ENCODE assay signal across 8 mouse cellular contexts in genomic region chr7:143753990-143754715, GRCm38 (mm10). TPM values are rescaled to one million over a fixed set of nuclear protein-coding genes. Genes with fewer than 3 reads are reported as not detected.
DNase-seq lines count a peak whose midpoint lies in the region; ATAC-seq and TF ChIP-seq lines count a peak whose summit lies in the region.

No protein-coding gene starts in this region.

- no peak overlapping the region for H3K4me2 ChIP-seq in intestine, postnatal 0 days (replicated peaks; ENCODE audit: low read depth)
- no peak overlapping the region for H3K4me2 ChIP-seq in intestine, embryonic 15.5 days (replicated peaks)
- no peak overlapping the region for H3K4me2 ChIP-seq in neural tube, embryonic 11.5 days (ENCODE audit: low read depth)

- peaks cover 15% of the 10 kb centered on the region; the same call in 1 of the 2 replicates for H3K27me3 ChIP-seq in intestine, postnatal 0 days (replicated peaks; ENCODE audit: control insufficient read depth, insufficient read depth, low read length)
- H3K27me3 ChIP-seq in intestine, embryonic 15.5 days (replicated peaks) = 0 out of 2 replicates have a peak, but pooled peaks cover 11% of the 10 kb centered on the region
- H3K27me3 ChIP-seq in neural tube, embryonic 11.5 days (ENCODE audit: control insufficient read depth, insufficient read depth, low read length) = peaks cover 8% of the 10 kb centered on the region

- no peak overlapping the region for H3K9ac ChIP-seq in intestine, postnatal 0 days (ENCODE audit: low read depth, low read length)
- no peak overlapping the region for H3K9ac ChIP-seq in intestine, embryonic 15.5 days
- no peak overlapping the region for H3K9ac ChIP-seq in neural tube, embryonic 11.5 days (ENCODE audit: low read length)

- no peaks in the 10 kb centered on the region for H3K36me3 ChIP-seq in intestine, postnatal 0 days (ENCODE audit: control insufficient read depth, insufficient read depth)
- no peaks in the 10 kb centered on the region for H3K36me3 ChIP-seq in intestine, embryonic 15.5 days
- no peaks in the 10 kb centered on the region for H3K36me3 ChIP-seq in neural tube, embryonic 11.5 days (ENCODE audit: control insufficient read depth, insufficient read depth, low read length)

- ATAC-seq in intestine, postnatal 0 days = no peak
- no peak for ATAC-seq in intestine, embryonic 15.5 days
- ATAC-seq in neural tube, embryonic 11.5 days (ENCODE audit: insufficient read depth, low FRiP score, low TSS enrichment) = no peak

- no peaks in the 10 kb centered on the region for H3K9me3 ChIP-seq in intestine, postnatal 0 days (ENCODE audit: control insufficient read depth)
- no peaks in the 10 kb centered on the region for H3K9me3 ChIP-seq in intestine, embryonic 15.5 days
- no peaks in the 10 kb centered on the region for H3K9me3 ChIP-seq in neural tube, embryonic 11.5 days (ENCODE audit: control insufficient read depth, low read length)

- WGBS in intestine, postnatal 0 days = 36% methylated on average over 5 of the region's 5 CpGs
- 38% methylated on average over 5 of the region's 5 CpGs for WGBS in intestine, embryonic 15.5 days
- WGBS in neural tube, embryonic 11.5 days = 47% methylated on average over 5 of the region's 5 CpGs

- peaks cover 4% of the 10 kb centered on the region; the same call in 1 of the 2 replicates for H3K4me1 ChIP-seq in intestine, postnatal 0 days (replicated peaks; ENCODE audit: control insufficient read depth, insufficient read depth, low read length)
- peaks cover 12% of the 10 kb centered on the region for H3K4me1 ChIP-seq in intestine, embryonic 15.5 days (replicated peaks)
- peaks cover 3% of the 10 kb centered on the region; the same call in 1 of the 2 replicates for H3K4me1 ChIP-seq in neural tube, embryonic 11.5 days (ENCODE audit: control insufficient read depth, insufficient read depth, low read length)

- peak; percentile 53 to 61 for DNase-seq in CD8-positive naive resting alpha-beta T cell, adult 2 months (ENCODE audit: low read depth in 2 of 2, low spot score in 2 of 2)
- peak; percentile 62 for DNase-seq in ZHBTc4 (ENCODE audit: low read depth, low spot score)
- DNase-seq in embryo, embryonic 11 days = peak; percentile 78
- DNase-seq in layer of hippocampus, adult 9-11 months = peak; percentile 31
- peak; percentile 57 for DNase-seq in neural tube, embryonic 11.5 days (ENCODE audit: low spot score)
- no peak for DNase-seq in frontal cortex, postnatal 10 days (ENCODE audit: low spot score in 2 of 2)

- no peak overlapping the region for H3K27ac ChIP-seq in intestine, postnatal 0 days (ENCODE audit: low read depth, low read length)
- H3K27ac ChIP-seq in intestine, embryonic 15.5 days = no peak overlapping the region
- no peak overlapping the region for H3K27ac ChIP-seq in neural tube, embryonic 11.5 days (ENCODE audit: low read depth, low read length)

- peak; percentile 92 for TF ChIP-seq CTCF in intestine, postnatal 0 days (IDR thresholded peaks at IDR 0.05; ENCODE audit: low read depth)

- no peak overlapping the region for H3K4me3 ChIP-seq in intestine, postnatal 0 days (ENCODE audit: low read depth, low read length)
- no peak overlapping the region for H3K4me3 ChIP-seq in intestine, embryonic 15.5 days (replicated peaks)
- H3K4me3 ChIP-seq in neural tube, embryonic 11.5 days (ENCODE audit: low read depth, low read length) = no peak overlapping the region

RNA-seq across cellular contexts. Expression of gene Osbpl5, which starts 2.6 kb away (rescaled TPM):
- 11.3 and 13.1 TPM in 2 replicates for polyA plus RNA-seq in intestine, postnatal 0 days (2015; fragmentation: Nextera tagmentation; extraction: Ambion mirVana)
- polyA plus RNA-seq in intestine, embryonic 15.5 days (2015; fragmentation: Nextera tagmentation; extraction: Ambion mirVana) = 25.6 and 25.9 TPM in 2 replicates
- 15.8 and 18.9 TPM in 2 replicates for polyA plus RNA-seq in neural tube, embryonic 11.5 days (2014; fragmentation: Nextera tagmentation; extraction: Ambion mirVana)

RNA-seq across cellular contexts. Expression of gene Mrgprg, which starts 12.6 kb away (rescaled TPM):
- polyA plus RNA-seq in intestine, postnatal 0 days (2015; fragmentation: Nextera tagmentation; extraction: Ambion mirVana) = not detected in 2 replicates
- not detected in 2 replicates for polyA plus RNA-seq in intestine, embryonic 15.5 days (2015; fragmentation: Nextera tagmentation; extraction: Ambion mirVana)
- polyA plus RNA-seq in neural tube, embryonic 11.5 days (2014; fragmentation: Nextera tagmentation; extraction: Ambion mirVana) = not detected in 2 replicates

RNA-seq across cellular contexts. Expression of gene Mrgpre, which starts 30.1 kb away (rescaled TPM):
- polyA plus RNA-seq in intestine, postnatal 0 days (2015; fragmentation: Nextera tagmentation; extraction: Ambion mirVana) = 1.0 and 1.5 TPM in 2 replicates
- 1.2 and 1.3 TPM in 2 replicates for polyA plus RNA-seq in intestine, embryonic 15.5 days (2015; fragmentation: Nextera tagmentation; extraction: Ambion mirVana)
- polyA plus RNA-seq in neural tube, embryonic 11.5 days (2014; fragmentation: Nextera tagmentation; extraction: Ambion mirVana) = 2.8 and 4.4 TPM in 2 replicates

Comparison
In these comparisons a context has a peak if more than half of its experiments do, and no peak if none do; other contexts are left out.
1. DNase-seq: peak in CD8-positive naive resting alpha-beta T cell, adult 2 months (2 of 2), ZHBTc4 (single experiment), embryo, embryonic 11 days (single experiment), layer of hippocampus, adult 9-11 months (single experiment) and neural tube, embryonic 11.5 days (single experiment); none in frontal cortex, postnatal 10 days (0 of 2).